Mouse (Mus musculus) stomach, postnatal 0 days (tissue): ENCODE measurements around the gene Pde11a.

Source experiments
- CTCF ChIP-seq: IDR thresholded peaks from 2 replicates; pipeline ENCODE4 v1.5.1; 2016; ENCODE audit warnings: antibody characterized with exemption, low read depth, mild to moderate bottlenecking, moderate library complexity
- EP300 ChIP-seq: optimal IDR thresholded peaks from 2 replicates; pipeline ENCODE3; 2016; ENCODE audit warnings: antibody characterized with exemption

DNA sequence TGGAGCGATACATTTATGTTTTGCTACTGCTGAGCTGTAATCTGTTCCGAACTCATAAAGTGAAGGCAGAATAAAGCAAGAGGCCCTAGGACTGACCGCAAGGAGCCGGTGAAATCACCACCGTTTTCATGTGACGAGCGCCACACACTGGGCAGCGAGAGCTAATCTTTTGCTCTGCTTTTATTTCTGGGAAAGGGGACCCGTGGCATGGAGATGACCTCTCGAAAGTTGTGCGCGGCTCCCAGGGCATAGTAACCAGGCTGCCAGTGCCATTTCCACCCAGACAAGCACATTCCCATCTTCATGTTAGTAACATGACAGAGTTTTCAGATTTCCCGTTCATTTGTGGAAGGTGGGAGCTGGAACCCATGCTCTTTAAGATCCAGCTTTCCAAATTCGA lies 374.1 kb downstream of the Pde11a start:
- peak; percentile 79 for TF ChIP-seq CTCF
- no peak for TF ChIP-seq EP300
